18 mouse cellular contexts compared by ENCODE assay signal in the genomic region with DNA sequence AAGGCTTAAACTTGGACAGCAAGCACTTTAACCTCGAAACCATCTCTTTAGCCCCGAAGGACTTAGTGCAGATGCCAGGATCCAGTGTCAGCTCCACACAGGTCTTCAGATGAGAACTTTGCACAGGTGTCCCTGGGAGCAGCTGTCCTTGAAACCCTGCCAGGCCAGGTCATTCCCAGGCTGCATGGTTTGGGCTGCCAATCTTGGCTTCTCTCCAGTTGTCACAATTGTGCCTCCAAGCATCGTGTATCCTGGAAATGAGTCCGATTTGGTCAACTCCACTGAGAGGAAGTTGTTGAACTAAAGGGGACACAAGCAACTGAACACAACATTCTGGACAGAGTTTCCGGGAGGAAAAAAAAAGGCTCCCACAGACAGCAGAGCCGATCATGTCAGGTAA. TPM values are rescaled to one million over a fixed set of nuclear protein-coding genes. Genes with fewer than 3 reads are reported as not detected.
A peak's percentile ranks its signal among the peaks of the same experiment; 100 is the strongest.
DNase-seq lines count a peak whose midpoint lies in the region; TF ChIP-seq lines count a peak whose summit lies in the region.
"Had no signal": no experiment of that assay in that cellular context is flagged by ENCODE, and none has a peak within 500 bp of the region (broad histone marks: within the 10 kb centered on the region; RNA-seq: fewer than 3 reads in every experiment).

No protein-coding gene starts in this region.

- H3K4me3 ChIP-seq in myocyte, result no peak overlapping the region
- H3K4me3 ChIP-seq: embryonic facial prominence, embryonic 15.5 days; forebrain, embryonic 12.5 days; neural tube, embryonic 12.5 days; stomach, embryonic 15.5 days had no signal

- no peaks in the 10 kb centered on the region for H3K79me2 ChIP-seq in myocyte (ENCODE audit: control insufficient read depth, insufficient read depth)

- peak overlapping the region; percentile 41 for H3K4me2 ChIP-seq in myocyte (ENCODE audit: low read depth)
- H3K4me2 ChIP-seq: embryonic facial prominence, embryonic 15.5 days; forebrain, embryonic 12.5 days; liver, embryonic 11.5 days; stomach, embryonic 15.5 days had no signal

- intact Hi-C loops in gastrocnemius, postnatal 14 days (cut with DNase I; ENCODE audit: low total_unique reads), result no loop called here
- intact Hi-C loops in heart, postnatal 36 days (cut with DNase I), result loop anchor here (2.0 kb wide), 1 partner anchor 41 kb away; a partner anchor contains a TSS

- DNase-seq in gastrocnemius, postnatal 14 days, result peak; percentile 21
- DNase-seq in gastrocnemius, adult 8-10 months (ENCODE audit: low spot score in 2 of 2), result no peak
- peak; percentile 9 for DNase-seq in lung, postnatal 25 days (ENCODE audit: low spot score)
- DNase-seq in lung, postnatal 4 days, result no peak
- DNase-seq in heart, postnatal 36 days, result peak; percentile 29 to 34
- no peak for DNase-seq in frontal cortex, postnatal 25 days (ENCODE audit: low spot score in 2 of 2)
- DNase-seq: adrenal gland, adult 8-10 months; B cell, adult 2 months; cerebellum, postnatal 36 days; midbrain, embryonic 14.5 days; thymus, postnatal 36 days had no signal

- H3K27me3 ChIP-seq in myocyte (ENCODE audit: control insufficient read depth, insufficient read depth, insufficient read length), result no peaks in the 10 kb centered on the region
- H3K27me3 ChIP-seq: embryonic facial prominence, embryonic 15.5 days; forebrain, embryonic 12.5 days; neural tube, embryonic 12.5 days; stomach, embryonic 15.5 days had no signal

- H3ac ChIP-seq in myocyte (ENCODE audit: control insufficient read depth, insufficient read length), result no peak overlapping the region

- H3K36me3 ChIP-seq in myocyte (ENCODE audit: control insufficient read depth, insufficient read depth), result no peaks in the 10 kb centered on the region
- H3K36me3 ChIP-seq: embryonic facial prominence, embryonic 15.5 days; forebrain, embryonic 12.5 days; neural tube, embryonic 12.5 days; stomach, embryonic 15.5 days had no signal

- no peak for TF ChIP-seq POLR2A in myocyte (IDR thresholded peaks at IDR 0.05; ENCODE audit: insufficient read length, low read depth)

TF ChIP-seq in myocyte, 11 proteins besides CTCF, POLR2A, EP300 and RAD21:
- no peak for TF ChIP-seq POLR2AphosphoS2 (IDR thresholded peaks at IDR 0.05; ENCODE audit: insufficient read length, low read depth)
- peak; percentile 59 for TF ChIP-seq TCF3 (IDR thresholded peaks at IDR 0.05; ENCODE audit: insufficient read length, low read depth)
- peak in 2 of 3 experiments; percentile 88 to 89 for TF ChIP-seq MYOD1 (IDR thresholded peaks at IDR 0.05; ENCODE audit: control insufficient read depth in 1 of 3, insufficient read length in 2 of 3, low read depth in 2 of 3)
- TF ChIP-seq REST (IDR thresholded peaks at IDR 0.05; ENCODE audit: insufficient read depth, insufficient read length), result no peak
- no peak for TF ChIP-seq CEBPB (IDR thresholded peaks at IDR 0.05; ENCODE audit: insufficient read depth, poor library complexity, severe bottlenecking)
- peak in 2 of 3 experiments; percentile 60 to 87 for TF ChIP-seq MYOG (IDR thresholded peaks at IDR 0.05; ENCODE audit: control insufficient read depth in 1 of 3, insufficient read depth in 1 of 3, insufficient read length in 2 of 3, low read depth in 2 of 3)
- TF ChIP-seq SRF (IDR thresholded peaks at IDR 0.05; ENCODE audit: control insufficient read depth, insufficient read length, low read depth), result no peak
- no peak for TF ChIP-seq USF1 (IDR thresholded peaks at IDR 0.05; ENCODE audit: low read depth)
- peak; percentile 28 for TF ChIP-seq TCF12 (IDR thresholded peaks at IDR 0.05; ENCODE audit: insufficient read depth, poor library complexity, severe bottlenecking)
- TF ChIP-seq E2F4 (IDR thresholded peaks at IDR 0.05; ENCODE audit: insufficient read depth), result no peak
- no peak for TF ChIP-seq MAX (IDR thresholded peaks at IDR 0.05; ENCODE audit: low read depth)
TF ChIP-seq in myocyte: peak in this region for 4.

RNA-seq across cellular contexts. Expression of a gene that starts 8.4 kb away (rescaled TPM):
- total RNA-seq in gastrocnemius, postnatal 14 days (2021), result under 1 TPM in 1 of 2 experiments, not detected in 1; 0.16 TPM
- total RNA-seq in gastrocnemius, adult 8-10 months (2022), result not detected
- not detected for total RNA-seq in heart, postnatal 36 days (2021)
- 0.02 TPM for polyA plus RNA-seq in myocyte (2012; fragmentation: generic; extraction: Trizol)
- total RNA-seq: adrenal gland, adult 8-10 months; hematopoietic stem cell, adult 5-6 weeks had no signal
- polyA plus RNA-seq: liver, embryonic 11.5 days; stomach, embryonic 15.5 days had no signal

RNA-seq across cellular contexts. Expression of a gene that starts 42.2 kb away (rescaled TPM):
- total RNA-seq in gastrocnemius, postnatal 14 days (2021), result 10 to 100 TPM; 14.1 to 16.2 TPM
- 10 to 100 TPM in 2 of 4 experiments, 1 to 10 TPM in 2; 7.3 to 13.2 (median 10.2) TPM for total RNA-seq in gastrocnemius, adult 8-10 months (2022)
- 10 to 100 TPM; 56.4 to 92.5 TPM for total RNA-seq in heart, postnatal 36 days (2021)
- 10.8 TPM for polyA plus RNA-seq in myocyte (2012; fragmentation: generic; extraction: Trizol)

Comparison
In these comparisons a context has a peak if more than half of its experiments do, and no peak if none do; other contexts are left out.
1. DNase-seq: peak in gastrocnemius, postnatal 14 days (single experiment), lung, postnatal 25 days (single experiment) and heart, postnatal 36 days (2 of 2); none in gastrocnemius, adult 8-10 months (0 of 2), lung, postnatal 4 days (0 of 2) and frontal cortex, postnatal 25 days (0 of 2).